Mouse (Mus musculus) left cerebral cortex, adult 2 months (tissue): Measurements from ENCODE around the gene Emd. TPM values are rescaled to one million over a fixed set of nuclear protein-coding genes. Genes with fewer than 3 reads are reported as not detected.
A peak's percentile ranks its signal among the peaks of the same experiment; 100 is the strongest.

Experiments
- DNase-seq, 2 experiments: peaks; one replicate each; pipeline ENCODE4 v3.0.0; 2021 to 2022; ENCODE audit warnings: low spot score in 2 of 2, mixed read lengths in 1 of 2; ENCODE audit errors: extremely low spot score in 1 of 2
- H3K27ac ChIP-seq: fragments of 200-600 bp; 2 replicates; pipeline ENCODE4 v1.8.1; 2022
- H3K4me3 ChIP-seq: fragments of 200-600 bp; 2 replicates; pipeline ENCODE4 v1.8.1; 2022
- CTCF ChIP-seq: fragments of 200-600 bp; IDR thresholded peaks from 2 replicates; pipeline ENCODE4 v1.8.1; 2022; ENCODE audit warnings: antibody characterized with exemption, mild to moderate bottlenecking, moderate library complexity
- intact Hi-C: fragments of 180-260 bp; cut with DNase I; formaldehyde crosslinking; loops from one replicate; pipeline ENCODE4 v1.15.1; 2025
- total RNA-seq, 2 experiments: library from RNA; stranded (reverse); gene quantifications; 2 replicates each; pipeline ENCODE4 v1.2.3; 2021

Gene Emd
- total RNA-seq, 2 experiments from 2014 or later, result 36.0 to 37.7 TPM

GRCm38 (mm10) chrX:74246213-74246681 is 8.2 kb upstream of the Emd start:
- intact Hi-C loops, result loop anchor here (2.0 to 5.0 kb wide), 5 partner anchors 121 to 279 kb away; partner anchors contain the start of genes Hcfc1 and Irak1
- DNase-seq, result peak; percentile 75 to 82
- Histone ChIP-seq H3K27ac (peak overlapping the region; percentile 82), H3K4me3 (peak overlapping the region; percentile 63)
- no peak for TF ChIP-seq CTCF

DNA sequence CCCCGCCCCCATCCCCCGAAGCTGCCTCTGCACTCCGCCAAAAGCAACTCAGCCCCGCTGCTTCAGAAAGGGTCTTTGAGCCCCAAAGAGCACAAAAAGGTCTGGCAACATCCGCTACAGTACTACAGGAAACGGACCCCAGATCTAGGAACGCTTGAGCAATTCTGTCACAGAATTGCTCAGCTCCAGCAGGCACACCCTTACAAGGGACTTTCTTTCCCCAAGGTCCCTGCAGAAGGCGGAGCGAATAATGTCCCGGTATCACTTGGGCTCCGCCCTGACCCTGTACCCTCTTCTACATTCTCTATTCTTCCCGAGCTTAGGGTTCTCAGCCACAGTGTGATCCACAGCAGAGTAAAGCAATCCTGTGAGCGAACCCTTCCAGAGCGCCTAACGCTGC is 7.8 kb upstream of the Emd start:
- no peak for DNase-seq
- H3K27ac ChIP-seq, result peak overlapping the region; percentile 59; the same call in 1 of the 2 replicates
- no peak for TF ChIP-seq CTCF
- intact Hi-C loops, result loop anchor here (2.0 to 5.0 kb wide), 5 partner anchors 121 to 280 kb away; partner anchors contain the start of genes Hcfc1 and Irak1
- peak overlapping the region; percentile 63 for H3K4me3 ChIP-seq

- Histone ChIP-seq H3K27ac (no peak overlapping the region; the same call in 1 of the 2 replicates), H3K4me3 (peak overlapping the region; percentile 49)
- intact Hi-C loops, result loop anchor here (1.0 to 5.0 kb wide), 4 partner anchors 119 to 226 kb away; partner anchors contain the start of gene Irak1
- peak; percentile 57 for TF ChIP-seq CTCF
- peak; percentile 22 to 34 for DNase-seq
These were observed 5.8 kb upstream of the Emd start for GRCm38 (mm10) chrX:74248651-74249050.

DNA sequence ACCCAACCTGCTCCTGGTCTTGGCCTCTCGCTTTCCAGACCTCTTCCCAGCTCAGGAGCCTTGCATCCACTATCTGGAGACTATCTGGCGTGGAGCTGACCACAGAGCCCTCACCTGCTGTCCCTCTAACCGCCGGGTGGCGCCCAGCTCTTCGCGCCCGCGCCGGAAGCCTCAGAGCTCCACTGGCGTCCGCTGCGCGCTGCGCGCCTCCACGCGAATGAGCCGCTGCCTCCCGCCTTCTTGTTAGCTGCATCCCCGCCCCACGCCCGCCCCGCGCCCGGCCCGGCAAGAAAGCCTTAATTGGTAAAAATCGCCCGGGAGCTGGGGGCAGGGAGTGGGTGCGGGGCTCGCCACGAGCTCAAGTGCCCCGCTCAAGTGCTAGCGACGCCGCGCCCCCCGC is 4.9 kb upstream of the Emd start, which contains the start of gene Flna:
Flna (minus strand) TSS at position 206 of the 400 bp plus-strand sequence.
- peak within 1 kb of the TSS; percentile 77 for H3K27ac ChIP-seq
- intact Hi-C loops, result loop anchor here (5.0 kb wide), 3 partner anchors 118 to 227 kb away; partner anchors contain the start of gene Irak1
- peak; percentile 56 to 69 for DNase-seq
- TF ChIP-seq CTCF, result peak; percentile 40
- H3K4me3 ChIP-seq, result peak within 1 kb of the TSS; percentile 49

- intact Hi-C loops, result no loop called here
These were observed 540 bp downstream of the Emd start for GRCm38 (mm10) chrX:74254888-74255565.

DNA sequence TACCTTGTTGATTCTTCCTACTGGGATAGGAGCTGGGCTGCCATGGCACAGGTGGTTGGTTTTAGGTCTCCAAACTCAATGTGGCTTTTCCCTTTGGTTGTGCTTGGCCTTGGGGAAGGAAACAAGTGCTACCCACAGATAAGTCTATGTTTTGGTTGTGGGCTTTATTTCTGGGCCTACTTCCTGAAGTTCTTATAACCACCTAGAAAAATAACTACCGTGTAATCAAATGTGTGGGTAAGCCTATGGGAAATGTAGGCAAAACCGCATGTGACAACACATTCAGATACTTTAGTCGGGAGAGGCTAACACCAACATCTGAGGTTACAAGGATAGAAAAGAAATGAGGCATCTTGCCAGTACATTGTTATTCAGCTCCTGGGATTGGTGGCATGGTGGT is 3.3 kb downstream of the Emd start:
- H3K4me3 ChIP-seq, result no peak overlapping the region
- TF ChIP-seq CTCF, result no peak
- no peak for DNase-seq
- no peak overlapping the region for H3K27ac ChIP-seq
- intact Hi-C loops, result no loop called here

More at GRCm38 (mm10) chrX:74254888-74255565, 540 bp downstream of the Emd start:
- no peak for DNase-seq
- Histone ChIP-seq H3K27ac (peak overlapping the region; percentile 78), H3K4me3 (peak overlapping the region; percentile 66)
- TF ChIP-seq CTCF, result no peak

DNA sequence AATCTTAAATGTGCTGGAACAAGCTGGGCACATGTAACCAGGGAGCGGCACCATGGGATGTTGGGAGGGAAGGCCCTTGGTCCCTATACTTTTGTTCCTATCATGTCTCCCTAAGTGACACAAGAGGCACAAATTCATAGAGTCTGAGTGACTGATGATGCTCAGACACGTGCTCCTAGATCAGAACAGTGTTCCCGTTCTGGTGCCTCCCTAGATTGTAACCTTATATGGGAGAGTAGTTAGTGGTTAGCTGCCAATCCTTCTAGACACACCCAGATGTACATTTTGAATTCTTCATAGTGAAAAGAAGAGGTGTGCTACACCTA is 15.2 kb downstream of the Emd start:
- Histone ChIP-seq H3K4me3 (peak overlapping the region; percentile 45), H3K27ac (peak overlapping the region; percentile 93)
- TF ChIP-seq CTCF, result no peak
- no peak for DNase-seq
- intact Hi-C loops, result loop anchor here (10.0 kb wide), 1 partner anchor 305 kb away; the partner anchor contains the start of gene Hcfc1

DNA sequence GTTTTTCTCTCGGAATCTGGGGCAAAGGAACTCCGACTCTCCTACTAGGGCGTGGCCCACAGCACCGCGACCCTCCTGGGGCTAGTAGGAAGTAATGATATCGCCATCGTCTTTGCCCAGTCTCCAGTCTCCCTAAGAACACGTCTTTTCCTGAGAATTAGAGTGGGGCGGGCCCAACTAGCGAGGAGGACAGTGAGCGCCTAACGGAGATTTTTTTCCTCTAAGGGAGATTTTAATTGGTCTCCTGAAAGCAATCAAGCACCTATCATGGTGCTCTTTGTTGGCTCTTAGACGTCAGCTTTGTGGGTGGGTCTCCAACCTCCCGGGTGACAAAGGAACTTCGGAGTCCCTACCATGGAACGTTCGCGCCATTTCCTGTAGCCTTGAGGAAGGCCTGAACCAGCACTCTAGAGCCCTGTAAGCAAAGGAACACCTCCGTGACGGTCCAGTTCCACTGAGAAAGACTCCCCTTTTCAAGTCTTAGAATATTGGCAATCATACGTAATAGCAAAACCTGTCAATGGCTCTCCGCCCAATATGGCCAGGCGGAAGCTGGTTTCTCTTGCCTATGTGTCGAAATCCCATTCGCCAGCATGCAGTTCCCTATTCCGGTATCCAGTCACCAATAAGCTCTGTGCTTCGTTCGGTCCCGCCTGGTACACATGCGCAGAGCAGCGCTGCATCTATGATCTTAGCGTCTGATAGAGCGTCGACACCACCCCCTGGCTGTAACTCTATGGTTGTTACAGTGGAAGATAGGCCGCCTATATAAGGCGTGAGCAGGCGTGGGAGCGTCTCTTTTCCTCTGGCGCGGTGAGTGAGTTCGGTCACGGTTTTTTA is 15.8 kb downstream of the Emd start, which contains the start of gene Rpl10:
Rpl10 (plus strand) TSS at position 751 of the 840 bp plus-strand sequence.
- TF ChIP-seq CTCF, result peak; percentile 39
- DNase-seq, result peak; percentile 82 to 89
- intact Hi-C loops, result loop anchor here (10.0 kb wide), 1 partner anchor 305 kb away; the partner anchor contains the start of gene Hcfc1
- H3K4me3 ChIP-seq, result peak within 1 kb of the TSS; percentile 59
- H3K27ac ChIP-seq, result peak within 1 kb of the TSS; percentile 93

- intact Hi-C loops, result loop anchor here (10.0 kb wide), 1 partner anchor 306 kb away; the partner anchor contains the start of gene Hcfc1
These were observed 16.5 kb downstream of the Emd start for GRCm38 (mm10) chrX:74270902-74271551.

DNA sequence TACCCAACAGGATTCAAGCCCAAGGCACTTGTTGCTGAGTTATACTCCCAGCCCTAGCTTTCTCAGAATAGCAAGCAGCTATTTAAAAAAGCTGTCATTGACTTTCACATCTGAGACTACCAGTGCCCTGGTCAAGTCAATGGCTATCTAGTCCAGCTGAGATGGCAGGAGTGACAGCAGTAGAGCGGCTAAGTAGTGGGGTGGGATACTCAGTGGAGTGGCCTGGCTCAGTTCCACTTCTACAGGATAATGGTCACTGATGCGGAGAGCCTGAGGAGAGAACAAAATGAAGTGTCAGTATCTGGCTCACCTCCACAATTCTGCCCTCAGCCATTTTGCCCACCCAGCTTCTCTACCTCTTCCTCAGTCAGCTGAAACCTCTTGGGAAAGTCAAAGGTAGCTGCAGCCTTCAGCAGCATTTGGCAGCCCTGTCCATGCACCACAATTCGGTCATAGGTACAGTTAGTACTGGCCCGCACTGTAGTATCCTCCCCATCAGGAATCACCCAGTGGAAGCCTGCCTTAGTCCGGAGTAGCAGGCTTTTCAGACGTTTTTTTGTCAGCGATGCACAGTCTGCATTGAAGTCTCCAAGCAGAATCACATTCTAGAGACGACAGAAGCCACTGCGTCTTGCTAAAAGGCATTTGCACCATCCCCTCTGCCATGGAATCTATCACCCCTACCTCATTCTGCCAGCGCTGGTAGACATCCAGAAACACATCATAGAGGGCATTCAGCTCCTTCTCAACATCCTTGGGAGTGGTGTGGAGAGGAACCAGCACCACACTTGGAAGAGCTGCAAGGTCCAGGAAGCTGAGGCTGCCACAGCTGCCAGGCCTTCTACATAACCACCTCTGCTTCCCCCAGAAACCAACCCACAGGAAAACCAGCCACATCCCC is 19.2 kb downstream of the Emd start:
- intact Hi-C loops, result loop anchor here (10.0 kb wide), 1 partner anchor 309 kb away; the partner anchor contains the start of gene Hcfc1
- no peak overlapping the region for H3K4me3 ChIP-seq
- no peak overlapping the region for H3K27ac ChIP-seq
- no peak for DNase-seq
- TF ChIP-seq CTCF, result no peak

More at GRCm38 (mm10) chrX:74270902-74271551, 16.5 kb downstream of the Emd start:
- H3K4me3 ChIP-seq, result peak overlapping the region; percentile 59
- TF ChIP-seq CTCF, result no peak; the same call in 1 of the 2 replicates
- peak overlapping the region; percentile 83 for H3K27ac ChIP-seq
- peak in 1 of 2 experiments; percentile 12 for DNase-seq
